Mouse (Mus musculus): ENCODE measurements around the gene Prdm5.

Gene Prdm5

DNA sequence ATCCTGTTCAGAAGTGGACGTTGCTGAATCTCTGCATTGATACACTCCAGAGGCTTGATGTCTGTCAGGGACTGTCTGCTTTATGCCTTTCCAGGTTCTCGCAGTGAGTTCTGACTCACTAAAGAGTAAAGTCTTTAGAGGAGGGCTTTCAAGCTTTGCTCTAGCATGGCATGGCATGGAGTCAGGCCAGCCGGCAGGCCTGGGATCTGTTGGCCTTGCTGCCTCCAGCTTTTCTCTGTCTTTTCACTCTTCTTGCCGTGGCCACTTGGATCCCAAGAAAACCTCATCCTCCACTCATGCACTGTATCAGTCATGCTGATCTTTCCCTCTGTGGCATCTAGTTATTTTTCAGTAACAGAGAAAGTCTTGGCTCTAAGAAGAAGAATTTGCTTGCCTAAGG, 87.1 kb downstream of the Prdm5 start:
- Histone ChIP-seq H3K36me3 (ENCODE audit: insufficient read depth, low read length) (peaks cover 42% of the 10 kb centered on the region), H3K9me3 (ENCODE audit: low read length) (no peaks in the 10 kb centered on the region), H3K27me3 (ENCODE audit: insufficient read depth, low read length) (no peaks in the 10 kb centered on the region), H3K4me3 (replicated peaks; ENCODE audit: low read length) (no peak overlapping the region), H3K4me1 (replicated peaks; ENCODE audit: low read depth, low read length) (no peaks in the 10 kb centered on the region)
- no peak for TF ChIP-seq NANOG (IDR thresholded peaks at IDR 0.05; ENCODE audit: borderline replicate concordance, low read length)
- no peak for TF ChIP-seq POU5F1 (IDR thresholded peaks at IDR 0.05; ENCODE audit: borderline replicate concordance, low read length)
- TF ChIP-seq CTCF (conservative IDR thresholded peaks at IDR 0.05; ENCODE audit: low read length): no peak

DNA sequence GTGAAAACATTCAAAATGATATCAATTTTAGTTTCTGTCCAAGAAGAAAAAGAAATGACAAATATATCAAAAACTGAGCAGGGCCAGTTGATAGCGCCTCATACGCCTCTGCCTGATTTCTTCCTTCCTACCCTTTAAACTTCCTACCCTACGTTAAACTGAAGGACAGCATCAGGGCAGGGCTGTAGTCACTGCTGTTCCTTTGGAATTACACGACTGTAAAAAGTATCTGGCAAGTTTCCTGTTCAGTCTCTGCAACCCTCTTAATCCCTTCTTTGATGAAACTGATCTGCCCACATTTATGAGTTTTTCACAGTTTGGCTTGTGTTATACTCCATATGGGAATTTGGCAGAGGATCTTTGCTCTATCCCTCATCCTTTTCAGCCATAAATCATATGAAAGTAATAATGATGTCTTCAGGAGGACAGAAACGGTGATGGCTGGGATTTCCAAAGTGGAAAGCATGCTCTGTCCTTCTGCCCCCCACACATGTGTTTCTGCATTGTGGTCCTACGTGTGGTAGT, 93.0 kb downstream of the Prdm5 start:
- H3K27me3 ChIP-seq (ENCODE audit: insufficient read depth, low read length): no peaks in the 10 kb centered on the region
- TF ChIP-seq CTCF (conservative IDR thresholded peaks at IDR 0.05; ENCODE audit: low read length): no peak
- no peak for TF ChIP-seq POU5F1 (IDR thresholded peaks at IDR 0.05; ENCODE audit: borderline replicate concordance, low read length)
- TF ChIP-seq NANOG (IDR thresholded peaks at IDR 0.05; ENCODE audit: borderline replicate concordance, low read length): no peak
- H3K4me3 ChIP-seq (replicated peaks; ENCODE audit: low read length): no peak overlapping the region
- peaks cover 34% of the 10 kb centered on the region for H3K36me3 ChIP-seq (ENCODE audit: insufficient read depth, low read length)
- no peaks in the 10 kb centered on the region for H3K9me3 ChIP-seq (ENCODE audit: low read length)
- no peaks in the 10 kb centered on the region for H3K4me1 ChIP-seq (replicated peaks; ENCODE audit: low read depth, low read length)

GRCm38 (mm10) chr6:65878300-65878699, 99.5 kb downstream of the Prdm5 start:
- Histone ChIP-seq H3K4me3 (replicated peaks; ENCODE audit: low read length) (no peak overlapping the region), H3K36me3 (ENCODE audit: insufficient read depth, low read length) (peaks cover 73% of the 10 kb centered on the region), H3K9me3 (ENCODE audit: low read length) (no peaks in the 10 kb centered on the region), H3K4me1 (replicated peaks; ENCODE audit: low read depth, low read length) (no peaks in the 10 kb centered on the region), H3K27me3 (ENCODE audit: insufficient read depth, low read length) (no peaks in the 10 kb centered on the region)
- TF ChIP-seq NANOG (IDR thresholded peaks at IDR 0.05; ENCODE audit: borderline replicate concordance, low read length) (no peak), CTCF (conservative IDR thresholded peaks at IDR 0.05; ENCODE audit: low read length) (no peak), POU5F1 (IDR thresholded peaks at IDR 0.05; ENCODE audit: borderline replicate concordance, low read length) (no peak)

DNA sequence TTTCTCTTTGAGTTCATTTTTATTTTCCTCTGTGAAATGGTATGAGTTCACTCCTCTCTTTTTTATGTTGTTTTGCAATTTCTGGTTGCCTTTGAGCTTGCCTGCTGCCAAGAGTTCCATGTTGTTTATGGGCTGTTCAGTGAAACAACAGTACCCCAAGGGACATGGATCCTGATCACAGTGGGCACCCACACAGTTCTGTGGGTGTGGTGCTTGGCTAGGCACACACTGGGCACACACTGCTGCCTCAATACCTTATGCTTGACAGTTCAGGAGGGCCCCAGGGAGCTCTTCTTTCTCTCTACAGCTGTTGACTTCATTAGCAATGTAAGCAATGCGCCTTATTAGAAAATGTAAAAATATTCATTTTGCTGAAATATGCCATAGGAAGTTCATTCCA, 110.0 kb downstream of the Prdm5 start:
- no peak for TF ChIP-seq POU5F1 (IDR thresholded peaks at IDR 0.05; ENCODE audit: borderline replicate concordance, low read length)
- TF ChIP-seq NANOG (IDR thresholded peaks at IDR 0.05; ENCODE audit: borderline replicate concordance, low read length): no peak
- no peak for TF ChIP-seq CTCF (conservative IDR thresholded peaks at IDR 0.05; ENCODE audit: low read length)
- Histone ChIP-seq H3K4me3 (replicated peaks; ENCODE audit: low read length) (no peak overlapping the region), H3K27me3 (ENCODE audit: insufficient read depth, low read length) (no peaks in the 10 kb centered on the region)

DNA sequence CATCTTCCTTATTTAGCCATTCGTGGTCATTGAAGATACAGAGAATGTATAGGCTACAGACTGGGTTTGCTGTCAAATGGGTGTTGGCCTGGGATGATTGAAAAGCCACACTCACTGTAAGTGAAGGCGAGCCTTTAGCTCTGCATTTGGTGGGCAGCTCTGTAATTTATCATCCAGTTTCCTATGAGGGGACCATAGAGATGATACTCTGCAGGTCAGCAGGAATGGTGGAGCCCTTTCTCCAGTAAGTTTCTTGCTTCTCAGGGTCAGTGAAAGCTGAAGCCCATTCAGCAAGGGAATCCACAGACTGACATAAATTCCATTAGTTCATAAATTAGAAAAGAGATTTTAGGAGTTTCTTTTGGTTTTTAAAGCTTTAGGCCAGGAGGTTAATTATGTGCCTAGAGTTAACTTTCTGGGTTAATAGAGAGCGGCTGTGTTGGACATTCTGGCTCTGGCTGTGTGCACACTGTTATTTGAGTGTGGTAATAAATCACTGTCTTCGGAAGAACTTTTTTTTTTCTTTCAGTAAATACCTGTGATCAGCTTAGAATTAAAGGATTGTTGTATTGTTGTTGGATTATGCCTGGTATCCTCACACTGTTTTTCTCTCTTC, 113.4 kb downstream of the Prdm5 start:
- H3K4me1 ChIP-seq (replicated peaks; ENCODE audit: low read depth, low read length): no peaks in the 10 kb centered on the region
- no peaks in the 10 kb centered on the region for H3K27me3 ChIP-seq (ENCODE audit: insufficient read depth, low read length)
- no peak overlapping the region for H3K4me3 ChIP-seq (replicated peaks; ENCODE audit: low read length)
- TF ChIP-seq NANOG (IDR thresholded peaks at IDR 0.05; ENCODE audit: borderline replicate concordance, low read length): no peak
- no peak for TF ChIP-seq CTCF (conservative IDR thresholded peaks at IDR 0.05; ENCODE audit: low read length)
- no peak for TF ChIP-seq POU5F1 (IDR thresholded peaks at IDR 0.05; ENCODE audit: borderline replicate concordance, low read length)
- H3K36me3 ChIP-seq (ENCODE audit: insufficient read depth, low read length): peaks cover 54% of the 10 kb centered on the region
- no peaks in the 10 kb centered on the region for H3K9me3 ChIP-seq (ENCODE audit: low read length)

More for the DNA sequence above, 110.0 kb downstream of the Prdm5 start:
- Histone ChIP-seq H3K36me3 (ENCODE audit: insufficient read depth, low read length) (peaks cover 66% of the 10 kb centered on the region), H3K4me1 (replicated peaks; ENCODE audit: low read depth, low read length) (no peaks in the 10 kb centered on the region), H3K9me3 (ENCODE audit: low read length) (no peaks in the 10 kb centered on the region)

GRCm38 (mm10) chr6:65906657-65907182, 127.9 kb downstream of the Prdm5 start:
- TF ChIP-seq NANOG (IDR thresholded peaks at IDR 0.05; ENCODE audit: borderline replicate concordance, low read length) (no peak), CTCF (conservative IDR thresholded peaks at IDR 0.05; ENCODE audit: low read length) (no peak), POU5F1 (IDR thresholded peaks at IDR 0.05; ENCODE audit: borderline replicate concordance, low read length) (no peak)
- Histone ChIP-seq H3K4me1 (replicated peaks; ENCODE audit: low read depth, low read length) (no peaks in the 10 kb centered on the region), H3K27me3 (ENCODE audit: insufficient read depth, low read length) (no peaks in the 10 kb centered on the region), H3K4me3 (replicated peaks; ENCODE audit: low read length) (no peak overlapping the region), H3K36me3 (ENCODE audit: insufficient read depth, low read length) (peaks cover 88% of the 10 kb centered on the region), H3K9me3 (ENCODE audit: low read length) (no peaks in the 10 kb centered on the region)

DNA sequence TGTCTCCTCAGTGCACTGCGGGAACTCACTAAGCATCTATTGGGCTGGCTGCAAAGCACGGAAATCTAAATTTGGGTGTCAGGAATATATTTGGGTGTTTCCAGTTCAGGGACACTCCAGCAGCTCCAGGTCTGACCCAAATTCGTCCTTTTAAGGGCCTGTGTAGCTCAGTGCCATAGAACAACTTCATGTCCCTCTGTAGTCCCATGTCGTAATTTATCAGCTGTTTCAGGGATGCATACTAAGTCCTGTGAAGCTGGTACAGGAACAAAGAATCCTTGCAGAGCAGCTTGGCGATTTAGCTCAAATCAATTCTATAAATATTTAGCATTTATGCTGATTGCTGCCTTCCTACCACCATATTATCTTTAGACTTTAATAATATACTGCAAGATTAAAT, 136.6 kb downstream of the Prdm5 start:
- Histone ChIP-seq H3K4me1 (replicated peaks; ENCODE audit: low read depth, low read length) (0 out of 2 replicates have a peak, but pooled peaks cover 3% of the 10 kb centered on the region), H3K9me3 (ENCODE audit: low read length) (no peaks in the 10 kb centered on the region)
- no peak for TF ChIP-seq CTCF (conservative IDR thresholded peaks at IDR 0.05; ENCODE audit: low read length)
- no peak for TF ChIP-seq NANOG (IDR thresholded peaks at IDR 0.05; ENCODE audit: borderline replicate concordance, low read length)
- TF ChIP-seq POU5F1 (IDR thresholded peaks at IDR 0.05; ENCODE audit: borderline replicate concordance, low read length): no peak

GRCm38 (mm10) chr6:65921703-65922102, 142.9 kb downstream of the Prdm5 start:
- Histone ChIP-seq H3K4me3 (replicated peaks; ENCODE audit: low read length) (no peak overlapping the region), H3K4me1 (replicated peaks; ENCODE audit: low read depth, low read length) (0 out of 2 replicates have a peak, but pooled peaks cover under 1% of the 10 kb centered on the region), H3K36me3 (ENCODE audit: insufficient read depth, low read length) (peaks cover 46% of the 10 kb centered on the region), H3K27me3 (ENCODE audit: insufficient read depth, low read length) (no peaks in the 10 kb centered on the region), H3K9me3 (ENCODE audit: low read length) (no peaks in the 10 kb centered on the region)
- TF ChIP-seq NANOG (IDR thresholded peaks at IDR 0.05; ENCODE audit: borderline replicate concordance, low read length) (no peak), CTCF (conservative IDR thresholded peaks at IDR 0.05; ENCODE audit: low read length) (no peak), POU5F1 (IDR thresholded peaks at IDR 0.05; ENCODE audit: borderline replicate concordance, low read length) (no peak)

More for the DNA sequence above, 136.6 kb downstream of the Prdm5 start:
- Histone ChIP-seq H3K27me3 (ENCODE audit: insufficient read depth, low read length) (no peaks in the 10 kb centered on the region), H3K36me3 (ENCODE audit: insufficient read depth, low read length) (peaks cover 60% of the 10 kb centered on the region), H3K4me3 (replicated peaks; ENCODE audit: low read length) (no peak overlapping the region)
